19 mouse cellular contexts compared by ENCODE assay signal in genomic region chr10:31993205-31993604, GRCm38 (mm10).
DNase-seq lines count a peak whose midpoint lies in the region; ATAC-seq and TF ChIP-seq lines count a peak whose summit lies in the region.
"Had no signal": no experiment of that assay in that cellular context is flagged by ENCODE, and none has a peak within 500 bp of the region (broad histone marks: within the 10 kb centered on the region; RNA-seq: fewer than 3 reads in every experiment).

No protein-coding gene starts in this region.

- H3K4me3 ChIP-seq in forebrain, embryonic 13.5 days = no peak overlapping the region
- H3K4me3 ChIP-seq in forebrain, embryonic 12.5 days (replicated peaks) = no peak overlapping the region
- H3K4me3 ChIP-seq in heart, postnatal 0 days (ENCODE audit: low read depth, low read length) = no peak overlapping the region
- no peak overlapping the region for H3K4me3 ChIP-seq in intestine, postnatal 0 days (ENCODE audit: low read depth, low read length)
- H3K4me3 ChIP-seq: embryonic facial prominence, embryonic 15.5 days; intestine, embryonic 15.5 days; kidney, embryonic 15.5 days; limb, embryonic 15.5 days; neural tube, embryonic 13.5 days had no signal

- intact Hi-C loops in heart, postnatal 36 days (cut with DNase I) = no loop called here

- no peak for TF ChIP-seq EP300 in heart, postnatal 0 days (IDR thresholded peaks at IDR 0.05; ENCODE audit: low read depth)

- no peak overlapping the region for H3K9ac ChIP-seq in forebrain, embryonic 13.5 days
- H3K9ac ChIP-seq in forebrain, embryonic 12.5 days = no peak overlapping the region
- no peak overlapping the region for H3K9ac ChIP-seq in heart, postnatal 0 days (replicated peaks; ENCODE audit: low read depth, low read length)
- no peak overlapping the region for H3K9ac ChIP-seq in intestine, postnatal 0 days (ENCODE audit: low read depth, low read length)
- H3K9ac ChIP-seq: embryonic facial prominence, embryonic 15.5 days; intestine, embryonic 15.5 days; kidney, embryonic 15.5 days; limb, embryonic 15.5 days; neural tube, embryonic 13.5 days had no signal

- H3K9me3 ChIP-seq in forebrain, embryonic 13.5 days (replicated peaks) = no peaks in the 10 kb centered on the region
- H3K9me3 ChIP-seq in forebrain, embryonic 12.5 days = no peaks in the 10 kb centered on the region
- H3K9me3 ChIP-seq in heart, postnatal 0 days (replicated peaks; ENCODE audit: control insufficient read depth, low read length) = no peaks in the 10 kb centered on the region
- no peaks in the 10 kb centered on the region for H3K9me3 ChIP-seq in intestine, postnatal 0 days (ENCODE audit: control insufficient read depth)
- H3K9me3 ChIP-seq: embryonic facial prominence, embryonic 15.5 days; intestine, embryonic 15.5 days; kidney, embryonic 15.5 days; limb, embryonic 15.5 days; neural tube, embryonic 13.5 days had no signal

- no peaks in the 10 kb centered on the region for H3K4me1 ChIP-seq in forebrain, embryonic 13.5 days
- H3K4me1 ChIP-seq in forebrain, embryonic 12.5 days = no peaks in the 10 kb centered on the region
- H3K4me1 ChIP-seq in heart, postnatal 0 days (ENCODE audit: control insufficient read depth, insufficient read depth) = no peaks in the 10 kb centered on the region
- H3K4me1 ChIP-seq in intestine, postnatal 0 days (replicated peaks; ENCODE audit: control insufficient read depth, insufficient read depth, low read length) = no peaks in the 10 kb centered on the region
- H3K4me1 ChIP-seq: embryonic facial prominence, embryonic 15.5 days; intestine, embryonic 15.5 days; kidney, embryonic 15.5 days; limb, embryonic 15.5 days; neural tube, embryonic 13.5 days had no signal

- H3K4me2 ChIP-seq in forebrain, embryonic 13.5 days = no peak overlapping the region
- H3K4me2 ChIP-seq in forebrain, embryonic 12.5 days = no peak overlapping the region
- no peak overlapping the region for H3K4me2 ChIP-seq in heart, postnatal 0 days (ENCODE audit: low read depth, low read length)
- H3K4me2 ChIP-seq in intestine, postnatal 0 days (replicated peaks; ENCODE audit: low read depth) = no peak overlapping the region
- H3K4me2 ChIP-seq: embryonic facial prominence, embryonic 15.5 days; intestine, embryonic 15.5 days; kidney, embryonic 15.5 days; limb, embryonic 15.5 days; neural tube, embryonic 13.5 days had no signal

- H3K27me3 ChIP-seq in forebrain, embryonic 13.5 days = no peaks in the 10 kb centered on the region
- H3K27me3 ChIP-seq in forebrain, embryonic 12.5 days = no peaks in the 10 kb centered on the region
- H3K27me3 ChIP-seq in heart, postnatal 0 days (ENCODE audit: control insufficient read depth, insufficient read depth, low read length) = no peaks in the 10 kb centered on the region
- no peaks in the 10 kb centered on the region for H3K27me3 ChIP-seq in intestine, postnatal 0 days (replicated peaks; ENCODE audit: control insufficient read depth, insufficient read depth, low read length)
- H3K27me3 ChIP-seq: CH12.LX; embryonic facial prominence, embryonic 15.5 days; intestine, embryonic 15.5 days; kidney, embryonic 15.5 days; limb, embryonic 15.5 days; neural tube, embryonic 13.5 days had no signal

- peak; percentile 10 for DNase-seq in heart, postnatal 0 days (ENCODE audit: low spot score)
- DNase-seq in heart, postnatal 36 days = no peak
- peak; percentile 63 for DNase-seq in brain, embryonic 14.5 days (ENCODE audit: low read depth)
- peak; percentile 55 for DNase-seq in lung, postnatal 25 days (ENCODE audit: low spot score)
- no peak for DNase-seq in right cerebral cortex, postnatal 4 days
- DNase-seq: adrenal gland, postnatal 10 days; cerebellum, adult 18-20 months; heart, adult 11 months; thymus, postnatal 14 days had no signal

- 78% methylated on average over 1 of the region's 1 CpGs for WGBS in forebrain, embryonic 13.5 days
- WGBS in forebrain, embryonic 12.5 days = 83% methylated on average over 1 of the region's 1 CpGs
- WGBS in heart, postnatal 0 days = 52% methylated on average over 1 of the region's 1 CpGs
- 52% methylated on average over 1 of the region's 1 CpGs for WGBS in intestine, postnatal 0 days

- H3K27ac ChIP-seq in forebrain, embryonic 13.5 days = no peak overlapping the region
- H3K27ac ChIP-seq in forebrain, embryonic 12.5 days = no peak overlapping the region
- H3K27ac ChIP-seq in heart, postnatal 0 days (ENCODE audit: low read depth) = no peak overlapping the region
- no peak overlapping the region for H3K27ac ChIP-seq in intestine, postnatal 0 days (ENCODE audit: low read depth, low read length)
- H3K27ac ChIP-seq: embryonic facial prominence, embryonic 15.5 days; intestine, embryonic 15.5 days; kidney, embryonic 15.5 days; limb, embryonic 15.5 days; neural tube, embryonic 13.5 days had no signal

- no peak for TF ChIP-seq POLR2A in brain, embryonic 14.5 days (IDR thresholded peaks at IDR 0.05; ENCODE audit: borderline replicate concordance, extremely low read depth, insufficient read depth, insufficient read length, poor library complexity, severe bottlenecking)

- TF ChIP-seq CTCF in heart, postnatal 0 days (IDR thresholded peaks at IDR 0.05; ENCODE audit: low read depth) = no peak
- no peak for TF ChIP-seq CTCF in brain, embryonic 14.5 days (IDR thresholded peaks at IDR 0.05; ENCODE audit: borderline replicate concordance, extremely low read depth, insufficient read depth, insufficient read length)
- no peak for TF ChIP-seq CTCF in intestine, postnatal 0 days (IDR thresholded peaks at IDR 0.05; ENCODE audit: low read depth)

- H3K36me3 ChIP-seq in forebrain, embryonic 13.5 days (ENCODE audit: poor library complexity, severe bottlenecking) = no peaks in the 10 kb centered on the region
- no peaks in the 10 kb centered on the region for H3K36me3 ChIP-seq in forebrain, embryonic 12.5 days (replicated peaks)
- H3K36me3 ChIP-seq in heart, postnatal 0 days (replicated peaks; ENCODE audit: control insufficient read depth, insufficient read depth, low read length) = no peaks in the 10 kb centered on the region
- H3K36me3 ChIP-seq in intestine, postnatal 0 days (ENCODE audit: control insufficient read depth, insufficient read depth) = no peaks in the 10 kb centered on the region
- H3K36me3 ChIP-seq: embryonic facial prominence, embryonic 15.5 days; intestine, embryonic 15.5 days; kidney, embryonic 15.5 days; limb, embryonic 15.5 days; neural tube, embryonic 13.5 days had no signal

- ATAC-seq in forebrain, embryonic 13.5 days = 0 out of 2 replicates have a peak, but pooled peaks have one; percentile 41
- ATAC-seq in forebrain, embryonic 12.5 days (ENCODE audit: low FRiP score) = no peak
- no peak for ATAC-seq in heart, postnatal 0 days (ENCODE audit: insufficient read depth, low read depth)
- ATAC-seq in intestine, postnatal 0 days = no peak
- ATAC-seq: forebrain, embryonic 16.5 days; intestine, embryonic 15.5 days had no signal

Comparison
In these comparisons a context has a peak if more than half of its experiments do, and no peak if none do; other contexts are left out.
1. DNase-seq: peak in heart, postnatal 0 days (single experiment), brain, embryonic 14.5 days (single experiment) and lung, postnatal 25 days (single experiment); none in heart, postnatal 36 days (0 of 2) and right cerebral cortex, postnatal 4 days (single experiment).